Mouse (Mus musculus): Measurements from ENCODE around the gene Dcaf12. TPM values are rescaled to one million over a fixed set of nuclear protein-coding genes. Genes with fewer than 3 reads are reported as not detected.

The Dcaf12 gene
- polyA plus RNA-seq, 1 experiment from 2014 or later = 50.8 TPM

DNA sequence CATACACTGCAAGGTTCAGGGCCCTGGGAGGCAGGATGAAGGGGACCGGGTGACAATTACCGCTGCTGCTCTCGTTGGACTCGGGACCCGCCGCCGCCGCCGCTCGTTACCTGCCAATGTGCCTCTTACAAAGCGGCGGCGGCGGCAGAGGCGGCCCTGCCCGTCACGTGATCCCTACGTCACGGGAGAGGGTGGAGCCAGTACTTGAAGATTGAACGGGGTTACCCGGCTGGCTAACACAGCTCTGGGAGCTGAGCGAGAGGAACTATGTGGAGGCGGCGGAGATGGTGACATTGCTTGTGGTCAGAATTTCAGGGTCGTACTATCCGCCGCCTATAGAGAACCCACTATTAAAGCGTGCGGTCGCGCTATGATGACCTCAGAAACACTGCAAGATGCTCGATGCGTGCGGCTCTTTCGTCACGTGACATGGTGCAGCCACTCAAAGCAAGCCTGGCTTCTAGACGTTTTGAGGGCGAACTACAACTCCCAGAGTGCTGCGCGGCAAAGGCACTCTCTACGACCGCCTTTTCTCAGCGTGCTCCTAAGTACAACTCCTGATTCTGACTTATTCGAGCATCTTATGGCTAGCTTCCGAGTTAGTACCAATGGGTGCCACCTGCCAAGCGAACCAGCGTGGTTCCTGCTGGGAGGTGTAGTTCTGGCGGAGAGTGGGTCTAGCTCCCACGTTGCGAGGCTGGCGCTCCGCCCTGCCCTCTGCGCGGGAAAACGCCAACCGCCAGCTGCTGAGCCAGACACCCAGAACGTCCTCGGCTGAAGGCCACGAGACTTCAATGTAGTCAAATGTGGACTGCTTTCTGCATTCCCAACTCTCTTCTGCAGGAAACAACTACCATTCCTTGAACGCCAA, 39.5 kb downstream of the Dcaf12 start, which contains the start of gene Ubap2:
Gene Ubap2, minus strand, starts transcription at position 165 of the 871 bp plus-strand sequence.
- H3K36me3 ChIP-seq (ENCODE audit: control insufficient read depth, insufficient read depth, low read length) = 0 out of 2 replicates have a peak, but pooled peaks cover 10% of the 10 kb centered on the region
- peak within 1 kb of the TSS; percentile 90 for H3K4me3 ChIP-seq (ENCODE audit: low read depth, low read length)
- H3K27ac ChIP-seq (replicated peaks; ENCODE audit: low read depth, low read length) = peak within 1 kb of the TSS; percentile 94
- no peaks in the 10 kb centered on the region for H3K9me3 ChIP-seq (ENCODE audit: control insufficient read depth, low read length)
- peak within 1 kb of the TSS; percentile 74 for H3K4me2 ChIP-seq (ENCODE audit: low read depth, low read length)
- H3K27me3 ChIP-seq (replicated peaks; ENCODE audit: control insufficient read depth, insufficient read depth, low read length) = no peaks in the 10 kb centered on the region
- ATAC-seq (ENCODE audit: low read depth) = peak; percentile 98
- peak; percentile 100 for DNase-seq (ENCODE audit: low spot score)
- H3K9ac ChIP-seq (ENCODE audit: low read depth, low read length) = peak within 1 kb of the TSS; percentile 95
- peaks cover 19% of the 10 kb centered on the region for H3K4me1 ChIP-seq (ENCODE audit: control insufficient read depth, insufficient read depth, low read length)
- under 1% methylated on average over 45 of the region's 60 CpGs for WGBS

DNA sequence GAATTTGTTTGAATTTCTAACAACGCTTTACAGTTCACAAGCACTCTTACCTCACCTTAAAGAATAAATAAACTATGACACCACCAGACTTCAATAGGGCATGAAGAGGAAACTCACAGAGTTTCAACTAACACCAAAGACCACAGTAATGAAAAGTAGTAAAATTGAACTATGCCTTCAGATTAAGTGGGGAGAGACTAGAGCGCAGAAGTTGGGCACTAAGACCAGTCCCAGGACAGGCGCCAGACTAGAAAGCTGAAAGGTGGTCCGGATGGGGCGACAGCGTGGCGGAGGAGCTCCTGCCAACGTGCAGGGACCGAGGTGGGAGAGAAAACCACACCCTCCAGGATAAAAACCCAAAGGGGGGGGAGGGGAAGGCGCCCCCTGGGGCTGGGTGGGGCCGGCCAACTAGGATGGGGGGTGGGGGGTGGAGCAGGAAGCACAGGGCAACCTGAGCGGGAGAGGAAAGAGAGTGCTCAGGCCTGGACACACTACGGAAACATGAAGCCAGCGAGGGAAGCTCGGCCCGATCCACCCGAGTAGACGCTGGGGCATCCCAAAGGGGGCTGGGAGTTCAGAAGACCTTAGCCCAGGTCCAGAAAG, 40.2 kb downstream of the Dcaf12 start:
- Histone ChIP-seq H3K27me3 (replicated peaks; ENCODE audit: control insufficient read depth, insufficient read depth, low read length) (no peaks in the 10 kb centered on the region), H3K9me3 (ENCODE audit: control insufficient read depth, low read length) (no peaks in the 10 kb centered on the region), H3K36me3 (ENCODE audit: control insufficient read depth, insufficient read depth, low read length) (peaks cover 16% of the 10 kb centered on the region; the same call in 1 of the 2 replicates), H3K4me2 (ENCODE audit: low read depth, low read length) (peak overlapping the region; percentile 74), H3K27ac (replicated peaks; ENCODE audit: low read depth, low read length) (peak overlapping the region; percentile 94), H3K4me1 (ENCODE audit: control insufficient read depth, insufficient read depth, low read length) (peaks cover 19% of the 10 kb centered on the region), H3K9ac (ENCODE audit: low read depth, low read length) (peak overlapping the region; percentile 95), H3K4me3 (ENCODE audit: low read depth, low read length) (peak overlapping the region; percentile 90)
- WGBS = under 1% methylated on average over 16 of the region's 18 CpGs
- peak; percentile 47 for ATAC-seq (ENCODE audit: low read depth)
- DNase-seq (ENCODE audit: low spot score) = no peak

DNA sequence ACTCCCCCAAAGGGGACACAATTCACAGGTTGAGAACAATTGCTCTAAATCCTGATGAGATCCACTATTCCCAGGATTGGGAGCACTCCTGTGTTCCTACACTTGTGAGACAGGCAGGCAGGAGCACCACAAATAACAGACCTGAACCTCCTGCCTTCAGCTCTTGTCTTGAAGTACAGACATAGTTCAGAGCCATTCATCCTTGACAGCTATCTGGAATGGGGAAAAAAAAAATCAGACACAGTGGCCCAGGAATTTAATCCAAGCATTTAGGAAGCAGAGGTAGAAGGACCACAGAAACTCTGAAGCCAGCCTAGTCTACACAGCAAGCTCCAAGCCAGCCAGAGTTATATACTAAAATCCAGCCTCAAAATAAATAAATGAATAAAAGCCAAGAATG, 46.6 kb downstream of the Dcaf12 start:
- Histone ChIP-seq H3K9ac (ENCODE audit: low read depth, low read length) (no peak overlapping the region), H3K4me1 (ENCODE audit: control insufficient read depth, insufficient read depth, low read length) (peaks cover 9% of the 10 kb centered on the region), H3K27ac (replicated peaks; ENCODE audit: low read depth, low read length) (no peak overlapping the region), H3K9me3 (ENCODE audit: control insufficient read depth, low read length) (no peaks in the 10 kb centered on the region), H3K4me3 (ENCODE audit: low read depth, low read length) (no peak overlapping the region), H3K36me3 (ENCODE audit: control insufficient read depth, insufficient read depth, low read length) (peaks cover 35% of the 10 kb centered on the region), H3K27me3 (replicated peaks; ENCODE audit: control insufficient read depth, insufficient read depth, low read length) (no peaks in the 10 kb centered on the region), H3K4me2 (ENCODE audit: low read depth, low read length) (no peak overlapping the region)
- ATAC-seq (ENCODE audit: low read depth) (no peak), DNase-seq (ENCODE audit: low spot score) (no peak)

DNA sequence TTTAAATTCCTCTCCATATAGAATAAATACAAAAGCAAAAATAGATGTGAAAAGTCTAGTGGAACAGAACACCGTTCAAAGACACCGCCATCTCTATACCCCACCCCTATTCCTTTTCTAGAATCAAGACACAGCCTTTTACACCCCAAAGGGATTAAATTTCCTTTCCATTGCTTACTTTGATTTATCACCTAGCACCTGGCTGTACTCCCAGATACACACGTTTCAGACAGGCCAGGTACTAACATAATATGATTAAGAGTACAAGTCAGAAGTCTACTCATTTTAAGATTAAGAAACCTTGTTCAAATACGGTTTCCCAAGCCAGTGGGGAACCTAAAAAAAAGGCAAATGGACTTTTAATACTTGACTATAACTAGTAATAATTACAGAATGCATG, 48.3 kb downstream of the Dcaf12 start:
- Histone ChIP-seq H3K4me1 (ENCODE audit: control insufficient read depth, insufficient read depth, low read length) (no peaks in the 10 kb centered on the region), H3K27me3 (replicated peaks; ENCODE audit: control insufficient read depth, insufficient read depth, low read length) (no peaks in the 10 kb centered on the region), H3K9ac (ENCODE audit: low read depth, low read length) (no peak overlapping the region), H3K4me3 (ENCODE audit: low read depth, low read length) (no peak overlapping the region), H3K36me3 (ENCODE audit: control insufficient read depth, insufficient read depth, low read length) (peaks cover 46% of the 10 kb centered on the region), H3K9me3 (ENCODE audit: control insufficient read depth, low read length) (no peaks in the 10 kb centered on the region), H3K27ac (replicated peaks; ENCODE audit: low read depth, low read length) (no peak overlapping the region), H3K4me2 (ENCODE audit: low read depth, low read length) (no peak overlapping the region)
- ATAC-seq (ENCODE audit: low read depth) = no peak
- peak; percentile 6 for DNase-seq (ENCODE audit: low spot score)
- 85% methylated on average over 4 of the region's 4 CpGs for WGBS

DNA sequence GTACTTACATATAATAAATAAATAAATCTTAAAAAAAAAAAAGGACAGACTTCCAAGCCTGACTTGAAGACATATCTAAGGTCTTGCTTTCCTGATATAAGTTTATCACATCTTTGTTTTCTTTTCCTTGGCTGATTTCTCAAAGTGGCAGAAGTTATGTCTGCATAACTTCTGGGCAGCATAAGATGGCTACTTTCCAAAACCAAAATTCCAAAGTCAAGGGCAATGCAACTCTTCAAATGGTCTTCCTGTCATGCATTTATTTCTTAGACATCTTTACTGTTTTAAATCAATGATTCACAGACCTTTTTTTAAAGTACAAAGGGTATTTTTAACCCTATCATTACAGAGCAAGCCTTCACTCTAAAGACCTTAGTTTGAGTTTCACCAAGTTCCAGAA, 54.0 kb downstream of the Dcaf12 start:
- H3K9ac ChIP-seq (ENCODE audit: low read depth, low read length) = no peak overlapping the region
- peaks cover 29% of the 10 kb centered on the region for H3K36me3 ChIP-seq (ENCODE audit: control insufficient read depth, insufficient read depth, low read length)
- no peak overlapping the region for H3K27ac ChIP-seq (replicated peaks; ENCODE audit: low read depth, low read length)
- no peaks in the 10 kb centered on the region for H3K27me3 ChIP-seq (replicated peaks; ENCODE audit: control insufficient read depth, insufficient read depth, low read length)
- DNase-seq (ENCODE audit: low spot score) (no peak), ATAC-seq (ENCODE audit: low read depth) (no peak)
- no peaks in the 10 kb centered on the region for H3K9me3 ChIP-seq (ENCODE audit: control insufficient read depth, low read length)
- no peak overlapping the region for H3K4me2 ChIP-seq (ENCODE audit: low read depth, low read length)
- H3K4me1 ChIP-seq (ENCODE audit: control insufficient read depth, insufficient read depth, low read length) = no peaks in the 10 kb centered on the region
- no peak overlapping the region for H3K4me3 ChIP-seq (ENCODE audit: low read depth, low read length)

DNA sequence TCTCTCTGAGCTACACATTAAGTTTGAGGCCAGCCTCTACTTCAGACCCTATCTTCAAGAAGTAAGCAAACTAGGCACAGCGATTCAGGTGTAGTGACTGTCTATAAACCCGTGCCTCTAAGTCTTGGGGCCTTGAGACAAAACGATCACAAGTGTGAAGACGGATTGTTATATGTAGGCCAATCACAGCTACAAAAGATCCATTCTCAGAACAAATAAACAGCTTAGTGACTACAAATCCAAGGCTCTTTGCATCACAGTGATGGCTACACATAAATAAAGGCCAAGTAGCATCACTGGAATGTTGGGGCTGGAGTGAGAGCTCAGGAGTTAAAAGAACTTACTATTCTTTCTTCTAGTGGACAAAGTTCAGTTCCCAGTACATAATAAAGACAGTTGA, 55.7 kb downstream of the Dcaf12 start:
- Histone ChIP-seq H3K9ac (ENCODE audit: low read depth, low read length) (no peak overlapping the region), H3K36me3 (ENCODE audit: control insufficient read depth, insufficient read depth, low read length) (peaks cover 18% of the 10 kb centered on the region; the same call in 1 of the 2 replicates), H3K27me3 (replicated peaks; ENCODE audit: control insufficient read depth, insufficient read depth, low read length) (no peaks in the 10 kb centered on the region), H3K4me2 (ENCODE audit: low read depth, low read length) (no peak overlapping the region), H3K27ac (replicated peaks; ENCODE audit: low read depth, low read length) (no peak overlapping the region), H3K4me1 (ENCODE audit: control insufficient read depth, insufficient read depth, low read length) (no peaks in the 10 kb centered on the region), H3K4me3 (ENCODE audit: low read depth, low read length) (no peak overlapping the region), H3K9me3 (ENCODE audit: control insufficient read depth, low read length) (no peaks in the 10 kb centered on the region)
- ATAC-seq (ENCODE audit: low read depth) (no peak), DNase-seq (ENCODE audit: low spot score) (no peak)
- 85% methylated on average over 4 of the region's 4 CpGs for WGBS

DNA sequence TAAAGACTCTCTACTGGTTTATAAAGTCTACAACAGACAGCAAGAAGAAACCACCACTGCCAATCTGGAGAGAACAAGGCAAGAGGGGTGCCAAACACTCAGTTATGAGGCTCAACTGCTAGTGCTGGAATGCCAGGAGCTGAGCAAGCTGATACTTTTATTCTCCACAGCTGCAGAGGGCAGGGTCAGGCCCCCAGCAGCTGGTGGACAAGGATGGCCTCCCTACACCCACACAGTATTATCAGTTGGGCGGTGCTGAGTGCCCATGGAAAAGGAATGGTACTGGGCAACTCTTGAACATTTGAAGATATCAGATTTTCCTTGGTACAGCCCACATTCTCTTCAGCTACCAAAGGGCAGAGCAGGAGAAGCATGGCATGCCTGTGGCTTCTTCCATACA, 56.9 kb downstream of the Dcaf12 start:
- Histone ChIP-seq H3K4me1 (ENCODE audit: control insufficient read depth, insufficient read depth, low read length) (no peaks in the 10 kb centered on the region), H3K9me3 (ENCODE audit: control insufficient read depth, low read length) (no peaks in the 10 kb centered on the region), H3K27me3 (replicated peaks; ENCODE audit: control insufficient read depth, insufficient read depth, low read length) (no peaks in the 10 kb centered on the region), H3K4me3 (ENCODE audit: low read depth, low read length) (no peak overlapping the region), H3K27ac (replicated peaks; ENCODE audit: low read depth, low read length) (no peak overlapping the region), H3K36me3 (ENCODE audit: control insufficient read depth, insufficient read depth, low read length) (peaks cover 12% of the 10 kb centered on the region; the same call in 1 of the 2 replicates), H3K9ac (ENCODE audit: low read depth, low read length) (no peak overlapping the region), H3K4me2 (ENCODE audit: low read depth, low read length) (no peak overlapping the region)
- WGBS = 89% methylated on average over 1 of the region's 1 CpGs
- ATAC-seq (ENCODE audit: low read depth) (peak; percentile 77; the same call in 1 of the 2 replicates), DNase-seq (ENCODE audit: low spot score) (peak; percentile 57)

DNA sequence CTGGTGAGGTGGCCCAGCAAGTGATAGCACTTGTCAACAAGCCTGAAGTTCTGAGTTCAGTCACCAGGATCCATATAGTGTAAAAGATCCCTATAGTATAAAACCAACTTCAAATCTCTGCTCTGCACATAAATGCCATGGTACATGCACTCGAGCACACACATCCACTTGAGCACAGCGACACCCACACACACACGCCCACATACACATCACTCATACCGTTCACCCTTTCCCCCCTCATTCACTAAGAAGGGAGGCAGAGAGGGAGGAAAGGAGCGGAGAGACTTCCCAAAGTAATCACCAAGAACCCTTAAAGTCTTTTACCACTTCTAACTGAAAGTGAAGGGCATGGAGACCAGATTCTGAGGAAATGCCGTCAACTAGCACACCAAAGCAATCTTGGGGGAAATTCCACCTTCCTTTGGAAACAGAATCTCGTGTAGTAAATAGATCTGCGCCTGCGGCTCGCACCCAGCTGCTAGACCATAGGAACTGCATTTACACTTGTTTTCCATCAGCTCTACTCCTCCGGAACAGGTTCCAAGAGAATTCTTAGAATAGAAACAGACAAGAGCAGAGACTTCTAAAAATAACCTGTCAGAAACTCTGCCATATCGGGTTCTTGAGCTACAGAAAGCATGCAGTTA, 59.0 kb downstream of the Dcaf12 start:
- 85% methylated on average over 12 of the region's 12 CpGs for WGBS
- H3K27ac ChIP-seq (replicated peaks; ENCODE audit: low read depth, low read length) = no peak overlapping the region

More for the DNA sequence above, 59.0 kb downstream of the Dcaf12 start:
- Histone ChIP-seq H3K9me3 (ENCODE audit: control insufficient read depth, low read length) (no peaks in the 10 kb centered on the region), H3K36me3 (ENCODE audit: control insufficient read depth, insufficient read depth, low read length) (peaks cover 15% of the 10 kb centered on the region; the same call in 1 of the 2 replicates), H3K9ac (ENCODE audit: low read depth, low read length) (no peak overlapping the region), H3K4me3 (ENCODE audit: low read depth, low read length) (no peak overlapping the region), H3K4me1 (ENCODE audit: control insufficient read depth, insufficient read depth, low read length) (no peaks in the 10 kb centered on the region), H3K4me2 (ENCODE audit: low read depth, low read length) (no peak overlapping the region), H3K27me3 (replicated peaks; ENCODE audit: control insufficient read depth, insufficient read depth, low read length) (no peaks in the 10 kb centered on the region)
- ATAC-seq (ENCODE audit: low read depth) = no peak
- peak; percentile 12 for DNase-seq (ENCODE audit: low spot score)
